Mouse (Mus musculus) lung, embryonic 14.5 days (tissue): Measurements from ENCODE around the gene Gan. TPM values are rescaled to one million over a fixed set of nuclear protein-coding genes. Genes with fewer than 3 reads are reported as not detected.
A peak's percentile ranks its signal among the peaks of the same experiment; 100 is the strongest.

Experiments
- ATAC-seq: fragments of 200-750 bp; cut with Nextera tagmentation; 2 replicates; pipeline ENCODE4 v1.8.0; 2017; ENCODE audit warnings: mild to moderate bottlenecking, moderate TSS enrichment, moderate library complexity; ENCODE audit not compliant: insufficient read depth
- DNase-seq: peaks from one replicate; pipeline ENCODE4 v3.0.0-alpha.2; 2015
- H3K27ac ChIP-seq: fragments of 300-500 bp; sonication (generic); 2 replicates; pipeline ENCODE4 v1.5.1; 2014; ENCODE audit warnings: low read depth, mild to moderate bottlenecking, moderate library complexity
- H3K27me3 ChIP-seq: fragments of 300-500 bp; sonication (generic); 2 replicates; pipeline ENCODE4 v1.6.1; 2014; ENCODE audit warnings: low read length, control low read depth; ENCODE audit not compliant: insufficient read depth
- H3K36me3 ChIP-seq: fragments of 300-500 bp; sonication (generic); 2 replicates; pipeline ENCODE4 v1.6.1; 2014; ENCODE audit warnings: control low read depth; ENCODE audit not compliant: insufficient read depth
- H3K4me1 ChIP-seq: fragments of 300-500 bp; sonication (generic); 2 replicates; pipeline ENCODE4 v1.6.1; 2014; ENCODE audit warnings: antibody characterized with exemption, control low read depth; ENCODE audit not compliant: insufficient read depth
- H3K4me2 ChIP-seq: fragments of 300-500 bp; sonication (generic); 2 replicates; pipeline ENCODE4 v1.6.1; 2014; ENCODE audit warnings: mild to moderate bottlenecking
- H3K4me3 ChIP-seq: fragments of 300-500 bp; sonication (generic); 2 replicates; pipeline ENCODE4 v1.5.1; 2014; ENCODE audit warnings: low read depth, low read length
- H3K9ac ChIP-seq: fragments of 300-500 bp; sonication (generic); 2 replicates; pipeline ENCODE4 v1.6.1; 2014
- H3K9me3 ChIP-seq: fragments of 300-500 bp; sonication (generic); 2 replicates; pipeline ENCODE4 v1.6.1; 2016; ENCODE audit warnings: low read depth, low read length, control low read depth
- CTCF ChIP-seq: IDR thresholded peaks from 2 replicates; pipeline ENCODE4 v1.5.1; 2016; ENCODE audit warnings: antibody characterized with exemption, low read depth
- WGBS: fragments of 180-500 bp; shearing (Covaris S2); extraction: QIAGEN DNeasy Blood & Tissue Kit; methylation state at CpG from one replicate; pipeline ENCODE4 v1.1.7; 2014; 5-methylcytosine and 5-hydroxymethylcytosine counted together
- polyA plus RNA-seq: library from polyadenylated mRNA; unstranded; fragments of >200 nt; fragmentation: Nextera tagmentation; extraction: Ambion mirVana; gene quantifications from 2 replicates; pipeline ENCODE4 v1.2.1, GENCODE M21; 2014

Gene Gan
- polyA plus RNA-seq, 1 experiment from 2014 or later = 3.3 TPM

DNA sequence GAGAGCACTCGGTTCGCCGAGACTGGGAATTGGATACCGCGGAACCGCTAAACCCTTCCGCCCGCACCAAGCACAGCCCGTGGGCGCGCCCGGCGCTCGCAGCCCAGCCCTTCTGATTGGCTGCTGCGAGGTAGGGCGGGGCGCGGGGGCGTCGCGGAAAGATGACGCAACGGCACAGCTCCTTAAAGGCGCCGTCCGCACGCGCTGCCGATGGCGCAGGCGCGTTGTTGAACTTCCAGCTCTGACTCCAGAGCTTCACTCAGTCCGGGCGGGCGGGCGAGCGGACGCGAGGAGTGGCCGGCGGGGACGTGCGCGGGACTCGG is 205 bp upstream of the Gan start:
- Histone ChIP-seq H3K4me1 (peaks cover 5% of the 10 kb centered on the region; the same call in 1 of the 2 replicates), H3K27me3 (no peaks in the 10 kb centered on the region), H3K27ac (peak overlapping the region; percentile 78), H3K36me3 (no peaks in the 10 kb centered on the region), H3K9me3 (no peaks in the 10 kb centered on the region), H3K9ac (peak overlapping the region; percentile 89), H3K4me2 (peak overlapping the region; percentile 96), H3K4me3 (peak overlapping the region; percentile 87)
- no peak for TF ChIP-seq CTCF
- peak; percentile 95 for ATAC-seq
- DNase-seq = peak; percentile 99
- WGBS = under 1% methylated on average over 45 of the region's 45 CpGs

DNA sequence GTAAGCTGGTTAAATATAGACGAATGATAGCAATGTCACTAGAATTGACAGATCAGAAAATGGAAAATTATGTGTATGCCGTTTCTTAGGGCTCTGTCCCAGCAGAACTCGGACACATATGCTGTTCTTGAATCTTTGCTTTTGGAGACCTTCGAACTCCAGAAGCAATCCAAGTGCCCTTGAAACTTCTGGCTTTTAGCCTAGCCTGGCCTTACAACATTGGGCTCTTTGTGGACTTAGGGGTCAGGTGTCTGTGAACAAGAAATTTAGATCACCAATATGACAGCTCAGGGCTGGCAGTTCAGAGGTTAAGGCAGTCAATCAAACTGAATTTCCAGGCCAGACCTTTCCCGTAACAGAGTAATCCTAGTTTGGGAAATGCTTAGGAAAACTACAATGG is 1.1 kb downstream of the Gan start:
- no peak for TF ChIP-seq CTCF
- Histone ChIP-seq H3K9ac (peak overlapping the region; percentile 89), H3K4me1 (peaks cover 5% of the 10 kb centered on the region; the same call in 1 of the 2 replicates), H3K27ac (no peak overlapping the region), H3K9me3 (no peaks in the 10 kb centered on the region), H3K4me3 (peak overlapping the region; percentile 87), H3K27me3 (no peaks in the 10 kb centered on the region), H3K36me3 (no peaks in the 10 kb centered on the region), H3K4me2 (peak overlapping the region; percentile 96)
- DNase-seq (no peak), ATAC-seq (no peak)
- WGBS = 44% methylated on average over 5 of the region's 5 CpGs

DNA sequence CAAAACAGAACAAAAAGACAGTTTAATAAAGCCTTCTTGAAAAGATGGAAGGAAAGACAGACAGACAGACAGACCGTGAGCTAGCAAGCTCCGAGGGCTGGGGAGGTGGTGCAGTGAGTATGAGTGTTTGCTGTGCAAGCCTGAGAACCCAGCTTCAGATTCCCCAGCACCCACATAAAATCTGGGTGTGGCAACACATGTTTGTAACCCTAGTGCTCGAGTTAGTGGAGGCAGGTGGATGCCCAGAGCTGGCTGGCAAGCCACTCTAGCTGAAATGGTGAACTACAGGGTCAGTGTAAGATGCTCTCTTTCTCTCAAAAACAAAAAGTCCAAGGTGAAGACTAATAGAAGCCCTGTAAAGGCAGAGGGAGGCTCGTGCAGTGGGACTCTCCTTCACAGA is 7.0 kb downstream of the Gan start:
- H3K4me2 ChIP-seq = no peak overlapping the region
- no peaks in the 10 kb centered on the region for H3K4me1 ChIP-seq
- TF ChIP-seq CTCF = no peak
- no peak for DNase-seq
- H3K27me3 ChIP-seq = no peaks in the 10 kb centered on the region
- no peak overlapping the region for H3K9ac ChIP-seq
- H3K4me3 ChIP-seq = no peak overlapping the region
- 76% methylated on average over 4 of the region's 4 CpGs for WGBS
- H3K9me3 ChIP-seq = no peaks in the 10 kb centered on the region
- 0 out of 2 replicates have a peak, but pooled peaks cover 4% of the 10 kb centered on the region for H3K36me3 ChIP-seq
- ATAC-seq = no peak
- no peak overlapping the region for H3K27ac ChIP-seq

DNA sequence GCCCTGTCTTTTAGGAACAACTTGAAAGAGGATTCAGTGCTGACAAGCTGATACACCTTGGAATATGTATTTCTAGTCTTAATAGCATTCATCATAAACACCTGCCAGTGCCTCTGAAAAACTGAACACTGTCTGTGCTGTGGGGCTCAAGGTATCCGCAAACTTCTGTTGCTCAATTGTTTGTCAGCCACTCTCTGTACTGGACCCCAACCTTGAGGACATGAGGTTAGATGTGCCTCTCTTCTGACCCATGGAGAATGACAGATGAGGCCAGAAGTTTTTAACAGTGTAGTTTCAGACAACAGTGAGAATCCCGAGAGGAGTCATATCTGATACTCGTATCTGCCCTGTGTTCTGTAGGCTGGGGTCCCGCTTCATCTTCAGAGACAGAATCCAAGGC is 7.6 kb downstream of the Gan start:
- Histone ChIP-seq H3K9me3 (no peaks in the 10 kb centered on the region), H3K27ac (no peak overlapping the region), H3K36me3 (0 out of 2 replicates have a peak, but pooled peaks cover 4% of the 10 kb centered on the region), H3K4me2 (no peak overlapping the region), H3K4me3 (no peak overlapping the region), H3K9ac (no peak overlapping the region), H3K27me3 (no peaks in the 10 kb centered on the region), H3K4me1 (no peaks in the 10 kb centered on the region)
- DNase-seq = no peak
- 89% methylated on average over 4 of the region's 4 CpGs for WGBS
- ATAC-seq = no peak
- no peak for TF ChIP-seq CTCF

DNA sequence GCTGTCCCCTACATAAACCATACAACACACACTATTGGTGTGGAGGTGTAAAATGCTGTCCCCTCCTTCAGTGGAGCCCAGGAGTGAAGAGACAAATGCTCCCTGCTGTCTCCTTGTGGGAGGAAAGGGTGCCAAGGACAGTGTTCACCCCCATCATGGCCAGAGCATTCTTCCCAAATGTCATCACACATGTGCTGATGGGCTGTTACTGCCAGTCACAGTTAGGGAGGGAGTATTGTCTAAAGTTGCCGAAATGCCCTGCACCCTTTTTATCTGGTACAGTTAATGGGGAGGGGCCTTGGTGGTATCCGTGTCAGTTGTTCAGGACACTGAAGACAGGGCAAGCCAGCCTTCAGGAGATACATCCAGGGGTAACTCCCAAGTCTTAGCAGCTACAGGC is 8.6 kb downstream of the Gan start:
- no peaks in the 10 kb centered on the region for H3K27me3 ChIP-seq
- H3K4me1 ChIP-seq = no peaks in the 10 kb centered on the region
- H3K27ac ChIP-seq = 0 out of 2 replicates have a peak overlapping the region, but pooled peaks have one; percentile 16
- H3K4me3 ChIP-seq = no peak overlapping the region
- ATAC-seq (no peak), DNase-seq (no peak)
- no peak overlapping the region for H3K4me2 ChIP-seq
- no peak for TF ChIP-seq CTCF
- 56% methylated on average over 2 of the region's 2 CpGs for WGBS
- no peak overlapping the region for H3K9ac ChIP-seq
- H3K9me3 ChIP-seq = no peaks in the 10 kb centered on the region
- 0 out of 2 replicates have a peak, but pooled peaks cover 4% of the 10 kb centered on the region for H3K36me3 ChIP-seq

DNA sequence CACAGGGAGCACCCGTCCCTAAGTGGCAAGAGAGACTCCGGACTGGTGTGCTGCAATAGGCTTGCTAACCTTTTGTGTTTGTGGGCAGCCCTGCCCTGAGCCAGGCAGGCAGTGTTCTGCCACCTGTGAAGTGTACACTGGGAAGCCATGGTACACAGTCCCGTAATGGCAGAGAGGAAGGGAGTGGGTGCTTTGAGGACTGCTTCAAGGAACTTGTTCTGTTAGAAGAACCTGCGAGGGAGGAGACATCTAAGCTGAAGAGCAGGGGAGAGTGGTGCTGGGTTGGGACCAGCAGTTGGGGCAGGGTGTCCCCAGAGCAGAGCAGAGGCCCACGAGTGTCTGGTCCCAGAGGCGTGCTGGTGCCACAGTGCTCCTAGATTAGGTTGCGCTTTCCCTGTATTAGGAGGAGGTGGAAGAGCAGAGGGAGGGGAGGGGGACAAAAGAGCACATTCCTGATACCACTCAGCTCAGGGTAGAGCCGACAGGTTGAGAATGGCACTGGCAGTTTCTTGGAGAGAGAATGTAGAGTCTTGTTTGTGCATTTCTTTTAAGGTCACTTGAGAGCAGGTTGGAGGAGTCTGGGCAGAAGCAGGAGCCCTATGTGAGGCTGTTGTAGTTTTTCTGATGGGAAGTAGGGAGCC is 9.4 kb downstream of the Gan start:
- WGBS = 61% methylated on average over 8 of the region's 8 CpGs
- Histone ChIP-seq H3K27me3 (no peaks in the 10 kb centered on the region), H3K4me3 (no peak overlapping the region), H3K9ac (no peak overlapping the region), H3K27ac (peak overlapping the region; percentile 16), H3K9me3 (no peaks in the 10 kb centered on the region), H3K4me2 (peak overlapping the region; percentile 6; the same call in 1 of the 2 replicates), H3K36me3 (0 out of 2 replicates have a peak, but pooled peaks cover 4% of the 10 kb centered on the region), H3K4me1 (no peaks in the 10 kb centered on the region)
- ATAC-seq (peak; percentile 84), DNase-seq (peak; percentile 43)
- TF ChIP-seq CTCF = no peak

GRCm38 (mm10) chr8:117168378-117168777 is 10.4 kb downstream of the Gan start:
- ATAC-seq (no peak), DNase-seq (no peak)
- Histone ChIP-seq H3K4me2 (no peak overlapping the region), H3K4me1 (0 out of 2 replicates have a peak, but pooled peaks cover 4% of the 10 kb centered on the region), H3K27ac (peak overlapping the region; percentile 16; the same call in 1 of the 2 replicates), H3K4me3 (no peak overlapping the region), H3K36me3 (0 out of 2 replicates have a peak, but pooled peaks cover 4% of the 10 kb centered on the region), H3K9me3 (no peaks in the 10 kb centered on the region), H3K27me3 (no peaks in the 10 kb centered on the region), H3K9ac (no peak overlapping the region)
- no peak for TF ChIP-seq CTCF
- whole genome bisulfite sequencing = 83% methylated on average over 9 of the region's 9 CpGs
